Mouse (Mus musculus): ENCODE data around the gene Cldn13. TPM values are rescaled to one million over a fixed set of nuclear protein-coding genes. Genes with fewer than 3 reads are reported as not detected.
A peak's percentile ranks its signal among the peaks of the same experiment; 100 is the strongest.

The Cldn13 gene
- total and polyA plus RNA-seq, 3 experiments, result 1.9 to 41.2 TPM; not detected in 1

- no peak overlapping the region for H3K4me3 ChIP-seq (ENCODE audit: low read depth, low read length)
- DNase-seq (ENCODE audit: low spot score), result peak; percentile 81
- peaks cover 16% of the 10 kb centered on the region for H3K27me3 ChIP-seq (ENCODE audit: insufficient read depth, low read length)
- no peaks in the 10 kb centered on the region for H3K36me3 ChIP-seq (replicated peaks)
- no peaks in the 10 kb centered on the region; the same call in 1 of the 2 replicates for H3K9me3 ChIP-seq (replicated peaks)
- ATAC-seq (ENCODE audit: extremely low read depth, insufficient number of reproducible peaks, low FRiP score, poor library complexity, severe bottlenecking), result peak; percentile 34; the same call in 1 of the 2 replicates
- H3K4me1 ChIP-seq (ENCODE audit: insufficient read depth, low read depth, low read length), result peaks cover 7% of the 10 kb centered on the region
- no peak for TF ChIP-seq GATA1 (IDR thresholded peaks at IDR 0.05; ENCODE audit: borderline replicate concordance, low read length)
- no peak for TF ChIP-seq TAL1 (conservative IDR thresholded peaks at IDR 0.05; ENCODE audit: low read depth, low read length)
- TF ChIP-seq POLR2AphosphoS5 (IDR thresholded peaks at IDR 0.05; ENCODE audit: insufficient replicate concordance, low read depth, low read length), result no peak
- TF ChIP-seq GATA2 (IDR thresholded peaks at IDR 0.05; ENCODE audit: borderline replicate concordance, low read depth, low read length), result no peak
- peak; percentile 96 for TF ChIP-seq CTCF (IDR thresholded peaks at IDR 0.05; ENCODE audit: low read depth, low read length)
Measured at GRCm38 (mm10) chr5:134907135-134907534, 8.2 kb downstream of the Cldn13 start.

- H3K36me3 ChIP-seq (replicated peaks), result no peaks in the 10 kb centered on the region
- no peak within 1 kb of the TSS; the same call in 1 of the 2 replicates for H3K4me3 ChIP-seq (ENCODE audit: low read depth, low read length)
- peaks cover 7% of the 10 kb centered on the region for H3K4me1 ChIP-seq (ENCODE audit: insufficient read depth, low read depth, low read length)
- ATAC-seq (ENCODE audit: extremely low read depth, insufficient number of reproducible peaks, low FRiP score, poor library complexity, severe bottlenecking), result no peak
- H3K9me3 ChIP-seq (replicated peaks), result no peaks in the 10 kb centered on the region; the same call in 1 of the 2 replicates
- TF ChIP-seq TAL1 (conservative IDR thresholded peaks at IDR 0.05; ENCODE audit: low read depth, low read length) (no peak), GATA1 (IDR thresholded peaks at IDR 0.05; ENCODE audit: borderline replicate concordance, low read length) (no peak), GATA2 (IDR thresholded peaks at IDR 0.05; ENCODE audit: borderline replicate concordance, low read depth, low read length) (no peak), POLR2AphosphoS5 (IDR thresholded peaks at IDR 0.05; ENCODE audit: insufficient replicate concordance, low read depth, low read length) (no peak), CTCF (IDR thresholded peaks at IDR 0.05; ENCODE audit: low read depth, low read length) (no peak)
- peaks cover 19% of the 10 kb centered on the region for H3K27me3 ChIP-seq (ENCODE audit: insufficient read depth, low read length)
- DNase-seq (ENCODE audit: low spot score), result no peak
Measured at GRCm38 (mm10) chr5:134906633-134907032, 8.7 kb downstream of the Cldn13 start, which contains the start of gene Tmem270. TSS of gene Tmem270 (minus strand) at chr5:134906733.

- no peak for TF ChIP-seq GATA1 (IDR thresholded peaks at IDR 0.05; ENCODE audit: borderline replicate concordance, low read length)
- TF ChIP-seq POLR2AphosphoS5 (IDR thresholded peaks at IDR 0.05; ENCODE audit: insufficient replicate concordance, low read depth, low read length), result no peak
- TF ChIP-seq TAL1 (conservative IDR thresholded peaks at IDR 0.05; ENCODE audit: low read depth, low read length), result no peak
- TF ChIP-seq CTCF (IDR thresholded peaks at IDR 0.05; ENCODE audit: low read depth, low read length), result no peak
- no peak for TF ChIP-seq GATA2 (IDR thresholded peaks at IDR 0.05; ENCODE audit: borderline replicate concordance, low read depth, low read length)
Measured at GRCm38 (mm10) chr5:134901644-134902027, 13.7 kb downstream of the Cldn13 start.

GRCm38 (mm10) chr5:134901012-134901643 is 14.2 kb downstream of the Cldn13 start:
- Histone ChIP-seq H3K9me3 (replicated peaks) (no peaks in the 10 kb centered on the region; the same call in 1 of the 2 replicates), H3K4me1 (ENCODE audit: insufficient read depth, low read depth, low read length) (no peaks in the 10 kb centered on the region; the same call in 1 of the 2 replicates), H3K36me3 (replicated peaks) (no peaks in the 10 kb centered on the region), H3K4me3 (ENCODE audit: low read depth, low read length) (no peak overlapping the region), H3K27me3 (ENCODE audit: insufficient read depth, low read length) (peaks cover 56% of the 10 kb centered on the region)
- DNase-seq (ENCODE audit: low spot score) (no peak), ATAC-seq (ENCODE audit: extremely low read depth, insufficient number of reproducible peaks, low FRiP score, poor library complexity, severe bottlenecking) (no peak)
- TF ChIP-seq CTCF (IDR thresholded peaks at IDR 0.05; ENCODE audit: low read depth, low read length), result no peak
- no peak for TF ChIP-seq GATA2 (IDR thresholded peaks at IDR 0.05; ENCODE audit: borderline replicate concordance, low read depth, low read length)
- no peak for TF ChIP-seq TAL1 (conservative IDR thresholded peaks at IDR 0.05; ENCODE audit: low read depth, low read length)
- no peak for TF ChIP-seq POLR2AphosphoS5 (IDR thresholded peaks at IDR 0.05; ENCODE audit: insufficient replicate concordance, low read depth, low read length)
- no peak for TF ChIP-seq GATA1 (IDR thresholded peaks at IDR 0.05; ENCODE audit: borderline replicate concordance, low read length)

More at GRCm38 (mm10) chr5:134901644-134902027, 13.7 kb downstream of the Cldn13 start:
- ATAC-seq (ENCODE audit: extremely low read depth, insufficient number of reproducible peaks, low FRiP score, poor library complexity, severe bottlenecking) (no peak), DNase-seq (ENCODE audit: low spot score) (no peak)
- no peaks in the 10 kb centered on the region; the same call in 1 of the 2 replicates for H3K4me1 ChIP-seq (ENCODE audit: insufficient read depth, low read depth, low read length)
- H3K27me3 ChIP-seq (ENCODE audit: insufficient read depth, low read length), result peaks cover 55% of the 10 kb centered on the region
- H3K4me3 ChIP-seq (ENCODE audit: low read depth, low read length), result no peak overlapping the region
- H3K36me3 ChIP-seq (replicated peaks), result no peaks in the 10 kb centered on the region
- no peaks in the 10 kb centered on the region; the same call in 1 of the 2 replicates for H3K9me3 ChIP-seq (replicated peaks)

GRCm38 (mm10) chr5:134897596-134897995 is 17.7 kb downstream of the Cldn13 start:
- Histone ChIP-seq H3K27me3 (ENCODE audit: insufficient read depth, low read length) (peaks cover 50% of the 10 kb centered on the region), H3K4me1 (ENCODE audit: insufficient read depth, low read depth, low read length) (no peaks in the 10 kb centered on the region), H3K36me3 (replicated peaks) (no peaks in the 10 kb centered on the region), H3K4me3 (ENCODE audit: low read depth, low read length) (no peak overlapping the region), H3K9me3 (replicated peaks) (0 out of 2 replicates have a peak, but pooled peaks cover 3% of the 10 kb centered on the region)
- no peak for TF ChIP-seq GATA1 (IDR thresholded peaks at IDR 0.05; ENCODE audit: borderline replicate concordance, low read length)
- TF ChIP-seq CTCF (IDR thresholded peaks at IDR 0.05; ENCODE audit: low read depth, low read length), result no peak
- TF ChIP-seq GATA2 (IDR thresholded peaks at IDR 0.05; ENCODE audit: borderline replicate concordance, low read depth, low read length), result no peak
- no peak for TF ChIP-seq TAL1 (conservative IDR thresholded peaks at IDR 0.05; ENCODE audit: low read depth, low read length)
- no peak for ATAC-seq (ENCODE audit: extremely low read depth, insufficient number of reproducible peaks, low FRiP score, poor library complexity, severe bottlenecking)
- DNase-seq (ENCODE audit: low spot score), result no peak

GRCm38 (mm10) chr5:134896965-134897364 is 18.4 kb downstream of the Cldn13 start:
- TF ChIP-seq GATA2 (IDR thresholded peaks at IDR 0.05; ENCODE audit: borderline replicate concordance, low read depth, low read length) (no peak), CTCF (IDR thresholded peaks at IDR 0.05; ENCODE audit: low read depth, low read length) (no peak), TAL1 (conservative IDR thresholded peaks at IDR 0.05; ENCODE audit: low read depth, low read length) (no peak), POLR2AphosphoS5 (IDR thresholded peaks at IDR 0.05; ENCODE audit: insufficient replicate concordance, low read depth, low read length) (no peak), GATA1 (IDR thresholded peaks at IDR 0.05; ENCODE audit: borderline replicate concordance, low read length) (no peak)
- 0 out of 2 replicates have a peak, but pooled peaks cover 3% of the 10 kb centered on the region for H3K9me3 ChIP-seq (replicated peaks)
- peaks cover 46% of the 10 kb centered on the region for H3K27me3 ChIP-seq (ENCODE audit: insufficient read depth, low read length)
- no peak for ATAC-seq (ENCODE audit: extremely low read depth, insufficient number of reproducible peaks, low FRiP score, poor library complexity, severe bottlenecking)
- H3K36me3 ChIP-seq (replicated peaks), result no peaks in the 10 kb centered on the region
- no peak for DNase-seq (ENCODE audit: low spot score)
- H3K4me1 ChIP-seq (ENCODE audit: insufficient read depth, low read depth, low read length), result no peaks in the 10 kb centered on the region
- H3K4me3 ChIP-seq (ENCODE audit: low read depth, low read length), result no peak overlapping the region

Data from G1E (cell line).